Mouse (Mus musculus): ENCODE results near the gene Sdk1. TPM values are rescaled to one million over a fixed set of nuclear protein-coding genes. Genes with fewer than 3 reads are reported as not detected.

Gene Sdk1
- total and polyA plus RNA-seq, 2 experiments: 0.18 to 0.27 TPM

DNA sequence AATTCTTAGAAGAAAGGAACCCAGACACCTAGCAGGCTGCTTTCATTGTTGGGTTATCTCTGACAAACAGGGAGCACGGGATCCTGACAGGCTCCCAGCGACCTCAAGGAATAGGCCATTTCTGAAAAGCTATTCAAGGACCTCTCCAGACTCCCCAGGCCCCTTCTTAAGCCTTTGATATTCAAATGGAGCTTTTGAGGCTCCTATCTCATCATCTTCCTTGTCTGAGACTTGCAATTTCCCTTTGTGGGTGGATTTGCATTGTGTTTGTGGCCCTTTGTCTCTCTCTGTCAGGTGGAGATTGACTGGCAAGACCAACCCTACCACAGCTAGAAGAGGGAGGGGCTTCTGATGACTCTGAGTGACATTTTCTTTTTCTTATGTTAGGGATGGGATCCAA is 888.7 kb downstream of the Sdk1 start:
- no peaks in the 10 kb centered on the region for H3K36me3 ChIP-seq (ENCODE audit: control insufficient read depth, insufficient read depth, low read length)
- DNase-seq (ENCODE audit: extremely low read depth, low read depth, low spot score): no peak
- no peaks in the 10 kb centered on the region for H3K4me1 ChIP-seq (ENCODE audit: control insufficient read depth, insufficient read depth, low read length)
- TF ChIP-seq CTCF (IDR thresholded peaks at IDR 0.05; ENCODE audit: low read depth, low read length) (no peak), POLR2A (IDR thresholded peaks at IDR 0.05; ENCODE audit: extremely low read depth, insufficient read depth, low read length) (no peak)
- H3K27me3 ChIP-seq (ENCODE audit: control insufficient read depth, insufficient read depth, low read length): no peaks in the 10 kb centered on the region
- no peak overlapping the region for H3K9ac ChIP-seq (ENCODE audit: low read depth, low read length)
- 29% methylated on average over 2 of the region's 2 CpGs for WGBS
- no peaks in the 10 kb centered on the region for H3K79me2 ChIP-seq (ENCODE audit: control insufficient read depth, insufficient read depth, low read length)
- no peak overlapping the region for H3K27ac ChIP-seq (replicated peaks; ENCODE audit: insufficient read depth, low read depth, low read length)
- no peak overlapping the region for H3K4me3 ChIP-seq (ENCODE audit: insufficient read depth, low read depth, low read length)

DNA sequence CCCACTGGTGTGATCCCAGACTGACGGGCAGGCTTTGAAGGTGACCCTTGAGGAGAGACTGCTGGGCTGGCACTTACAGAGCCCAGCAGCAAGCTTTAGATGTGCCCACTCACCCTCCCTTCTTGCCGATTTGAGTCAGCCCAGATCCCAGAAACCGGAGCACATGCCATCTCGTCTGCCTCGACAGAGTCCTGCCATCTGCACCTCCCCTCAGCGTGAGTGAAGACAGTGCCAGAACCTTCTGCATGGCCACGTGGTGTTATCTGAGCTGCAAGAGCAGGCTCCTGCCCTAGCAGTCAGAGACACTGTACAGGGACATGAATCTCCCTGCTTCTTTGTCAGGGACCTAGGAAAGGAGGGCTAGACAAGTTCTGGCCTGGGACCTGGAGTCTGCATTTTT is 898.7 kb downstream of the Sdk1 start:
- Histone ChIP-seq H3K79me2 (ENCODE audit: control insufficient read depth, insufficient read depth, low read length) (no peaks in the 10 kb centered on the region), H3K27ac (replicated peaks; ENCODE audit: insufficient read depth, low read depth, low read length) (no peak overlapping the region), H3K4me3 (ENCODE audit: insufficient read depth, low read depth, low read length) (no peak overlapping the region), H3K4me1 (ENCODE audit: control insufficient read depth, insufficient read depth, low read length) (no peaks in the 10 kb centered on the region), H3K36me3 (ENCODE audit: control insufficient read depth, insufficient read depth, low read length) (no peaks in the 10 kb centered on the region), H3K27me3 (ENCODE audit: control insufficient read depth, insufficient read depth, low read length) (no peaks in the 10 kb centered on the region), H3K9ac (ENCODE audit: low read depth, low read length) (no peak overlapping the region)
- WGBS: 72% methylated on average over 7 of the region's 7 CpGs
- TF ChIP-seq CTCF (IDR thresholded peaks at IDR 0.05; ENCODE audit: low read depth, low read length) (no peak), POLR2A (IDR thresholded peaks at IDR 0.05; ENCODE audit: extremely low read depth, insufficient read depth, low read length) (no peak)
- no peak for DNase-seq (ENCODE audit: extremely low read depth, low read depth, low spot score)

GRCm38 (mm10) chr5:142149594-142149993 is 908.3 kb downstream of the Sdk1 start:
- DNase-seq (ENCODE audit: extremely low read depth, low read depth, low spot score): no peak
- no peaks in the 10 kb centered on the region for H3K36me3 ChIP-seq (ENCODE audit: control insufficient read depth, insufficient read depth, low read length)
- 79% methylated on average over 8 of the region's 8 CpGs for WGBS
- H3K4me3 ChIP-seq (ENCODE audit: insufficient read depth, low read depth, low read length): no peak overlapping the region
- no peak overlapping the region for H3K9ac ChIP-seq (ENCODE audit: low read depth, low read length)
- H3K27me3 ChIP-seq (ENCODE audit: control insufficient read depth, insufficient read depth, low read length): no peaks in the 10 kb centered on the region
- no peak for TF ChIP-seq CTCF (IDR thresholded peaks at IDR 0.05; ENCODE audit: low read depth, low read length)
- TF ChIP-seq POLR2A (IDR thresholded peaks at IDR 0.05; ENCODE audit: extremely low read depth, insufficient read depth, low read length): no peak
- no peak overlapping the region for H3K27ac ChIP-seq (replicated peaks; ENCODE audit: insufficient read depth, low read depth, low read length)
- H3K79me2 ChIP-seq (ENCODE audit: control insufficient read depth, insufficient read depth, low read length): no peaks in the 10 kb centered on the region
- H3K4me1 ChIP-seq (ENCODE audit: control insufficient read depth, insufficient read depth, low read length): no peaks in the 10 kb centered on the region

- H3K27me3 ChIP-seq (ENCODE audit: control insufficient read depth, insufficient read depth, low read length): no peaks in the 10 kb centered on the region
- WGBS: 97% methylated on average over 4 of the region's 4 CpGs
- no peaks in the 10 kb centered on the region for H3K4me1 ChIP-seq (ENCODE audit: control insufficient read depth, insufficient read depth, low read length)
- TF ChIP-seq CTCF (IDR thresholded peaks at IDR 0.05; ENCODE audit: low read depth, low read length) (no peak), POLR2A (IDR thresholded peaks at IDR 0.05; ENCODE audit: extremely low read depth, insufficient read depth, low read length) (no peak)
- H3K36me3 ChIP-seq (ENCODE audit: control insufficient read depth, insufficient read depth, low read length): no peaks in the 10 kb centered on the region
- no peak overlapping the region for H3K9ac ChIP-seq (ENCODE audit: low read depth, low read length)
- H3K4me3 ChIP-seq (ENCODE audit: insufficient read depth, low read depth, low read length): no peak overlapping the region
- no peak overlapping the region for H3K27ac ChIP-seq (replicated peaks; ENCODE audit: insufficient read depth, low read depth, low read length)
- DNase-seq (ENCODE audit: extremely low read depth, low read depth, low spot score): peak; percentile 1
- no peaks in the 10 kb centered on the region for H3K79me2 ChIP-seq (ENCODE audit: control insufficient read depth, insufficient read depth, low read length)
These were observed 909.5 kb downstream of the Sdk1 start for GRCm38 (mm10) chr5:142150756-142151155.

- 90% methylated on average over 17 of the region's 17 CpGs for WGBS
- Histone ChIP-seq H3K36me3 (ENCODE audit: control insufficient read depth, insufficient read depth, low read length) (no peaks in the 10 kb centered on the region), H3K79me2 (ENCODE audit: control insufficient read depth, insufficient read depth, low read length) (no peaks in the 10 kb centered on the region), H3K27ac (replicated peaks; ENCODE audit: insufficient read depth, low read depth, low read length) (no peak overlapping the region), H3K9ac (ENCODE audit: low read depth, low read length) (no peak overlapping the region), H3K4me3 (ENCODE audit: insufficient read depth, low read depth, low read length) (no peak overlapping the region), H3K4me1 (ENCODE audit: control insufficient read depth, insufficient read depth, low read length) (no peaks in the 10 kb centered on the region), H3K27me3 (ENCODE audit: control insufficient read depth, insufficient read depth, low read length) (no peaks in the 10 kb centered on the region)
- TF ChIP-seq POLR2A (IDR thresholded peaks at IDR 0.05; ENCODE audit: extremely low read depth, insufficient read depth, low read length) (no peak), CTCF (IDR thresholded peaks at IDR 0.05; ENCODE audit: low read depth, low read length) (no peak)
- no peak for DNase-seq (ENCODE audit: extremely low read depth, low read depth, low spot score)
These were observed 915.9 kb downstream of the Sdk1 start for GRCm38 (mm10) chr5:142156868-142157852.

GRCm38 (mm10) chr5:142163483-142163882 is 922.2 kb downstream of the Sdk1 start:
- Histone ChIP-seq H3K4me1 (ENCODE audit: control insufficient read depth, insufficient read depth, low read length) (no peaks in the 10 kb centered on the region), H3K4me3 (ENCODE audit: insufficient read depth, low read depth, low read length) (no peak overlapping the region), H3K27ac (replicated peaks; ENCODE audit: insufficient read depth, low read depth, low read length) (no peak overlapping the region), H3K79me2 (ENCODE audit: control insufficient read depth, insufficient read depth, low read length) (no peaks in the 10 kb centered on the region), H3K9ac (ENCODE audit: low read depth, low read length) (no peak overlapping the region), H3K27me3 (ENCODE audit: control insufficient read depth, insufficient read depth, low read length) (no peaks in the 10 kb centered on the region), H3K36me3 (ENCODE audit: control insufficient read depth, insufficient read depth, low read length) (no peaks in the 10 kb centered on the region)
- TF ChIP-seq CTCF (IDR thresholded peaks at IDR 0.05; ENCODE audit: low read depth, low read length) (no peak), POLR2A (IDR thresholded peaks at IDR 0.05; ENCODE audit: extremely low read depth, insufficient read depth, low read length) (no peak)
- no peak for DNase-seq (ENCODE audit: extremely low read depth, low read depth, low spot score)
- 94% methylated on average over 4 of the region's 4 CpGs for WGBS
